Mouse (Mus musculus) megakaryocyte, embryonic 14.5 days (primary cell): Measurements from ENCODE around the gene Itpa.

ENCODE experiments used
- FLI1 ChIP-seq: IDR thresholded peaks from 2 replicates; pipeline ENCODE4 v1.6.1; 2012; ENCODE audit warnings: low read length, inconsistent platforms, mixed read lengths
- GATA1 ChIP-seq: IDR thresholded peaks from 3 replicates; pipeline ENCODE4 v1.6.1; 2012; ENCODE audit warnings: mixed read lengths, low read length, inconsistent platforms, borderline replicate concordance

DNA sequence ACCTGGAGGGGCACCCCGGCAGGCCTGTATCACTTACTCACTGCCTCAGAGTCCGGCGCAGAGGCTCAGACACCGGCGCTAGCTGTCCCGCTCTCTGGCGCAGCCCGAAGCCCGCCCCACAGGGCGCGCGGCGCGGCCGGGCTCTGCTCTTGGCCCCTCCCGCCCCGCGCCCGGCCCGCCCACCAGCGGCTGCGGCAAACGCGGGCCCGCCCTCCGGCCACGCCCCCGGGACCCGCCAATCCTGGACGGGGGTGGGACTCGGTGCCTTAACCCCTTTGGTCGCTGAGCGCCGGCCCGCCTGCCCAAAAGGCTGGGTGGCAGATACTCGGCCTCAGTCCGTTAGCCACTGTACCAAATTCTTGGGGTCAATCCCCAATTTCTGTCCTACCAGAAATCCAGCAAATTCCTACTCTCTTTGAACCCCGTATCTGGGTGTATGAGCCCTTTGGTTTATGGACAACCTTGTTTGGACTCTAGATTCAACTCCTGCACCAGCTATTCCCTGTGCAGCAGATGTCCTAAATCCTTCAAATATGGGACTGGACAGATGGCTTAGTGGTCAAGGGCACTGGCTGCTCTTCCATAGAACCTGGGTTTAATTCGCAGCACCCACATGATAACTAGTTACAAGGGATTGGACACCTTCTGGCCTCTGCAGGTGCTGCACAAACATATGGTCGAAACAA lies 24.6 kb upstream of the Itpa start, which contains the start of gene Lzts3:
- TF ChIP-seq GATA1 (no peak), FLI1 (no peak)
